Mouse (Mus musculus) CH12.LX (cell line): Measurements from ENCODE around the gene Skida1. TPM values are rescaled to one million over a fixed set of nuclear protein-coding genes. Genes with fewer than 3 reads are reported as not detected.

ENCODE experiments used
- DNase-seq: peaks from one replicate; pipeline ENCODE4 v3.0.0-alpha.2; 2013; ENCODE audit errors: extremely low read depth
- H3K27ac ChIP-seq: 2 replicates; pipeline ENCODE4 v1.5.1; 2012; ENCODE audit warnings: low read depth, mild to moderate bottlenecking, control low read depth, moderate library complexity; ENCODE audit not compliant: insufficient read depth
- H3K27me3 ChIP-seq: replicated peaks from 2 replicates; pipeline ENCODE3; 2012; ENCODE audit warnings: inconsistent platforms
- H3K36me3 ChIP-seq, 2 experiments: replicated peaks in 1 of 2; 2 replicates each; pipeline versions ENCODE3 to v1.6.1; 2012; ENCODE audit warnings: inconsistent platforms in 1 of 2, low read length in 1 of 2, mild to moderate bottlenecking in 1 of 2, mixed read lengths in 1 of 2, moderate library complexity in 1 of 2; ENCODE audit not compliant: control insufficient read depth in 1 of 2, insufficient read depth in 1 of 2
- H3K4me1 ChIP-seq, 2 experiments: 2 replicates each; pipeline ENCODE4 v1.6.1; 2012; ENCODE audit warnings: inconsistent platforms in 1 of 2, moderate library complexity in 1 of 2; ENCODE audit not compliant: insufficient read depth in 2 of 2, control insufficient read depth in 1 of 2
- H3K4me2 ChIP-seq: 2 replicates; pipeline ENCODE4 v1.6.1; 2012; ENCODE audit warnings: low read depth, mild to moderate bottlenecking, control low read depth; ENCODE audit not compliant: poor library complexity, insufficient read depth, severe bottlenecking
- H3K4me3 ChIP-seq, 3 experiments: fragments of 150-350 bp in 1 of 3; sonication (generic) in 1 of 3; replicated peaks in 1 of 3; 2 replicates each; pipeline versions ENCODE3 to v1.5.1; 2011 to 2012; ENCODE audit warnings: low read depth in 2 of 3, low read length in 2 of 3, mild to moderate bottlenecking in 2 of 3, moderate library complexity in 2 of 3, control low read depth in 1 of 3, improper control_type of control experiment in 1 of 3, inconsistent platforms in 1 of 3, mixed read lengths in 1 of 3; ENCODE audit not compliant: poor library complexity in 1 of 3
- H3K79me2 ChIP-seq: replicated peaks from 2 replicates; pipeline ENCODE4 v1.6.1; 2012; ENCODE audit warnings: mild to moderate bottlenecking, moderate library complexity; ENCODE audit not compliant: control insufficient read depth, poor library complexity, insufficient read depth, severe bottlenecking; ENCODE audit errors: extremely low read depth
- H3K9ac ChIP-seq: 2 replicates; pipeline ENCODE4 v1.6.1; 2012; ENCODE audit warnings: low read depth, mild to moderate bottlenecking, control low read depth, moderate library complexity; ENCODE audit not compliant: insufficient read depth
- H3K9me3 ChIP-seq: replicated peaks from 2 replicates; pipeline ENCODE3; 2012; ENCODE audit warnings: low read length, inconsistent platforms, mixed read lengths
- BHLHE40 ChIP-seq: IDR thresholded peaks from 2 replicates; pipeline ENCODE4 v1.6.1; 2011; ENCODE audit warnings: mild to moderate bottlenecking, low read depth, low read length, improper control_type of control experiment
- CHD2 ChIP-seq: IDR thresholded peaks from 2 replicates; pipeline ENCODE4 v1.6.1; 2011; ENCODE audit warnings: low read length, improper control_type of control experiment
- ELF1 ChIP-seq: IDR thresholded peaks from 2 replicates; pipeline ENCODE4 v1.6.1; 2014; ENCODE audit warnings: low read depth, mild to moderate bottlenecking, inconsistent platforms, low read length, improper control_type of control experiment
- HCFC1 ChIP-seq: IDR thresholded peaks from 2 replicates; pipeline ENCODE4 v1.6.1; 2012; ENCODE audit warnings: low read depth, mild to moderate bottlenecking, inconsistent platforms, low read length, improper control_type of control experiment
- IRF4 ChIP-seq: IDR thresholded peaks from 2 replicates; pipeline ENCODE4 v1.6.1; 2014; ENCODE audit warnings: low read depth, mild to moderate bottlenecking, inconsistent platforms, low read length, improper control_type of control experiment
- MAFK ChIP-seq: IDR thresholded peaks from 2 replicates; pipeline ENCODE4 v1.6.1; 2011; ENCODE audit warnings: low read length, improper control_type of control experiment; ENCODE audit not compliant: insufficient replicate concordance
- MEF2A ChIP-seq: IDR thresholded peaks from 2 replicates; pipeline ENCODE4 v1.6.1; 2014; ENCODE audit warnings: low read depth, mild to moderate bottlenecking, inconsistent platforms, low read length, improper control_type of control experiment, borderline replicate concordance
- MXI1 ChIP-seq: IDR thresholded peaks from 2 replicates; pipeline ENCODE4 v1.6.1; 2011; ENCODE audit warnings: mild to moderate bottlenecking, low read depth, low read length, improper control_type of control experiment
- NRF1 ChIP-seq: IDR thresholded peaks from 2 replicates; pipeline ENCODE4 v1.6.1; 2014; ENCODE audit warnings: low read depth, mild to moderate bottlenecking, inconsistent platforms, low read length, improper control_type of control experiment, moderate library complexity
- PAX5 ChIP-seq: IDR thresholded peaks from 2 replicates; pipeline ENCODE4 v1.6.1; 2012; ENCODE audit warnings: low read length, inconsistent platforms, mixed read lengths
- SIN3A ChIP-seq: IDR thresholded peaks from 2 replicates; pipeline ENCODE4 v1.6.1; 2012; ENCODE audit warnings: low read length, improper control_type of control experiment, inconsistent platforms
- SMC3 ChIP-seq: IDR thresholded peaks from 2 replicates; pipeline ENCODE4 v1.6.1; 2011; ENCODE audit warnings: low read depth, low read length, improper control_type of control experiment
- UBTF ChIP-seq: IDR thresholded peaks from 2 replicates; pipeline ENCODE4 v1.6.1; 2012; ENCODE audit warnings: low read depth, mild to moderate bottlenecking, inconsistent platforms, low read length, improper control_type of control experiment, moderate library complexity
- USF1 ChIP-seq: IDR thresholded peaks from 2 replicates; pipeline ENCODE4 v1.6.1; 2014; ENCODE audit warnings: low read depth, mild to moderate bottlenecking, inconsistent platforms, low read length, improper control_type of control experiment
- ZKSCAN1 ChIP-seq: IDR thresholded peaks from 2 replicates; pipeline ENCODE4 v1.6.1; 2012; ENCODE audit warnings: low read depth, inconsistent platforms, low read length, improper control_type of control experiment, borderline replicate concordance
- ZNF384 ChIP-seq: IDR thresholded peaks from 2 replicates; pipeline ENCODE4 v1.6.1; 2012; ENCODE audit warnings: low read depth, low read length, improper control_type of control experiment, inconsistent platforms
- dilution Hi-C: fragments of 300-500 bp; cut with MboI; formaldehyde crosslinking; loops from 2 replicates; pipeline ENCODE4 v1.14.3; 2020; ENCODE audit warnings: low sequenced_read_pairs; ENCODE audit not compliant: extremely low pct_unique_long_range_greater_than_20kb, extremely low pct_ligation_motif_present
- in situ Hi-C: fragments of 300-500 bp; cut with MboI; formaldehyde crosslinking; loops from 3 replicates; pipeline ENCODE4 v1.14.3; 2019; ENCODE audit warnings: low sequenced_read_pairs, low pct_ligation_motif_present, low pct_unique_long_range_greater_than_20kb, mixed read lengths
- polyA plus RNA-seq: library from polyadenylated mRNA; unstranded; fragments of >175 nt; gene quantifications from 2 replicates; pipeline ENCODE4 v1.2.1, GENCODE M21; 2012; ENCODE audit warnings: low read depth; ENCODE audit not compliant: insufficient read length
- total RNA-seq, 2 experiments: library from RNA; depleted of rRNA; stranded (reverse); fragments of 300-350 nt in 1 of 2; fragments of >200 nt in 1 of 2; gene quantifications; 2 replicates each; pipeline ENCODE4 v1.2.3; 2012 to 2014

Skida1 gene
- total and polyA plus RNA-seq, 3 experiments: 0.35 to 0.85 (median 0.36) TPM

GRCm38 (mm10) chr2:18038895-18039371 is 9.9 kb downstream of the Skida1 start:
- Histone ChIP-seq H3K9me3 (no peaks in the 10 kb centered on the region), H3K4me1 (peaks cover 0 to 16% of the 10 kb centered on the region in 2 experiments; a peak in 2 of 4 replicates), H3K27me3 (peaks cover 10% of the 10 kb centered on the region), H3K4me3 (no peak overlapping the region), H3K79me2 (no peaks in the 10 kb centered on the region), H3K4me2 (no peak overlapping the region), H3K27ac (no peak overlapping the region), H3K36me3 (no peaks in the 10 kb centered on the region), H3K9ac (no peak overlapping the region)
- TF ChIP-seq HCFC1 (no peak), MAFK (no peak), ELF1 (no peak), MXI1 (no peak), USF1 (no peak), SIN3A (no peak), IRF4 (no peak), UBTF (no peak), SMC3 (no peak), BHLHE40 (no peak), NRF1 (no peak), CHD2 (no peak), ZKSCAN1 (no peak), PAX5 (no peak)
- dilution Hi-C loops (no loop called here), in situ Hi-C loops (loop anchor here (10.0 to 25.0 kb wide), 3 partner anchors 146 to 648 kb away; partner anchors contain the start of genes Bmi1 and Spag6)
- DNase-seq: no peak

- no peak for DNase-seq
- H3K27ac ChIP-seq: no peak overlapping the region
- H3K79me2 ChIP-seq: no peaks in the 10 kb centered on the region
- dilution Hi-C loops: no loop called here
- peaks cover 10% of the 10 kb centered on the region for H3K27me3 ChIP-seq
- H3K4me2 ChIP-seq: no peak overlapping the region
- TF ChIP-seq MEF2A: no peak
- no peak for TF ChIP-seq USF1
- no peak for TF ChIP-seq MAFK
- no peak for TF ChIP-seq IRF4
- no peak for TF ChIP-seq ZNF384
- TF ChIP-seq CHD2: no peak
- TF ChIP-seq ELF1: no peak
- no peak for TF ChIP-seq HCFC1
- TF ChIP-seq BHLHE40: no peak
- TF ChIP-seq, all 38 proteins: peak for 0
- Histone ChIP-seq H3K9ac (no peak overlapping the region), H3K9me3 (no peaks in the 10 kb centered on the region), H3K4me1 (peaks cover 0 to 12% of the 10 kb centered on the region in 2 experiments; a peak in 2 of 4 replicates), H3K36me3 (no peaks in the 10 kb centered on the region), H3K4me3 (no peak overlapping the region)
- in situ Hi-C loops: loop anchor here (10.0 to 25.0 kb wide), 3 partner anchors 147 to 649 kb away; partner anchors contain the start of genes Bmi1 and Spag6
These were observed 10.6 kb downstream of the Skida1 start for GRCm38 (mm10) chr2:18038141-18038752.
